Mouse (Mus musculus) lung, postnatal 0 days (tissue): ENCODE data around the gene Gm11037.

Experiments used
- CTCF ChIP-seq: IDR thresholded peaks from 2 replicates; pipeline ENCODE4 v1.5.1; 2016; ENCODE audit warnings: antibody characterized with exemption, mild to moderate bottlenecking
- EP300 ChIP-seq: IDR thresholded peaks from 2 replicates; pipeline ENCODE4 v1.6.1; 2016; ENCODE audit warnings: antibody characterized with exemption, mild to moderate bottlenecking, control low read depth

GRCm38 (mm10) chr2:131149254-131149578 is 15.9 kb downstream of the Gm11037 start:
- TF ChIP-seq CTCF (no peak), EP300 (no peak)
